Mouse (Mus musculus) monocyte, adult 5-6 weeks (primary cell): ENCODE measurements around the gene Ifitm2. TPM values are rescaled to one million over a fixed set of nuclear protein-coding genes. Genes with fewer than 3 reads are reported as not detected.
A peak's percentile ranks its signal among the peaks of the same experiment; 100 is the strongest.

ENCODE experiments used
- ATAC-seq: fragments of 153-309, 156-312 bp; replicated peaks from 2 replicates; pipeline ENCODE4 v1.8.0; 2017; ENCODE audit warnings: mild to moderate bottlenecking; ENCODE audit not compliant: low TSS enrichment, insufficient number of reproducible peaks, severe bottlenecking, poor library complexity, low FRiP score
- total RNA-seq: library from RNA; stranded (forward); fragments of 200-1000, 200-491, 200-594 nt; gene quantifications from 3 replicates; pipeline ENCODE4 v1.2.3, GENCODE M21; 2017

Ifitm2 gene
- 203 to 367 TPM (median 305 TPM) in 3 replicates for total RNA-seq

DNA sequence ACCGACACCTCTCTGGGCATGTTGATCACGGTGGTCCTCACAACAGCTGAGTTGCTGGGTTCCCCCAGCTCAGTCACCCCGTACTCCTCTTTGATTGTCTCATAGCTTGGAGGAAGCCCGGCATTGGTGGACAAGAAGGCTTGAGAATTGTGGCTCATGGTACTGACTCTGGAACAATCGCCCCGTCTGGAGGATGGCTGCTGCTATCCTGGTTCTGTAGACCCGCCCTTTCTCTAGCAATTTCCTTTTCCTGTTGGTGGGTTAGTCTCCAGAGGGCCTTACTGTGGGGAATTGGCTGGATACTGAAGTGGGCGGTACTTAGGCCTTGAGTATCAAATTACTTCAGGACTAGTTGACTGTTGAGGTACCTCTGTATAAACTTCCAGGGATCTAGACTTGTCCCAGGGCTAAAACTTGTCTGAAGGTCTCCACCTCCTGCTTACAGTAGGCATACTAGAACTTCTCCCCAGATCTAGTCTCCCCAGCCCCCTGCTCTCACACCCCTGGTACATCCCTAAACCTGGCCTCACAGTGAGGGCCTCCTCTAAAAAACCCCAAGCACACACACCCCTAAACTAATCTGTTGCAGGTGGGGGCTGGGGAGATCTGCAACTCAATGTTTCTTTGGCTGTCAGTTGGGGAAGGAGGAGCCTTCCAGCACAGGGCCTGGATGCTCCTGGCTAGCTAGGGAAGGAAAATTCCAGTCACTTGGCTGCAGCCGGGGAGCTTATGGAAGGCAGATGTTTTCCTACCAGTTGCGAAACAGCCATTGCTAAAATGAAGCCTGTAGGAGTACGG, at the start of gene Ifitm2, which contains the start of gene Gm45717:
Gene Ifitm2 (minus strand): TSS at position 230 of the 798 bp plus-strand sequence.
Gene Gm45717 (minus strand): TSS at position 180 of the 798 bp plus-strand sequence.
- ATAC-seq: peak; percentile 30; the same call in 1 of the 2 replicates

DNA sequence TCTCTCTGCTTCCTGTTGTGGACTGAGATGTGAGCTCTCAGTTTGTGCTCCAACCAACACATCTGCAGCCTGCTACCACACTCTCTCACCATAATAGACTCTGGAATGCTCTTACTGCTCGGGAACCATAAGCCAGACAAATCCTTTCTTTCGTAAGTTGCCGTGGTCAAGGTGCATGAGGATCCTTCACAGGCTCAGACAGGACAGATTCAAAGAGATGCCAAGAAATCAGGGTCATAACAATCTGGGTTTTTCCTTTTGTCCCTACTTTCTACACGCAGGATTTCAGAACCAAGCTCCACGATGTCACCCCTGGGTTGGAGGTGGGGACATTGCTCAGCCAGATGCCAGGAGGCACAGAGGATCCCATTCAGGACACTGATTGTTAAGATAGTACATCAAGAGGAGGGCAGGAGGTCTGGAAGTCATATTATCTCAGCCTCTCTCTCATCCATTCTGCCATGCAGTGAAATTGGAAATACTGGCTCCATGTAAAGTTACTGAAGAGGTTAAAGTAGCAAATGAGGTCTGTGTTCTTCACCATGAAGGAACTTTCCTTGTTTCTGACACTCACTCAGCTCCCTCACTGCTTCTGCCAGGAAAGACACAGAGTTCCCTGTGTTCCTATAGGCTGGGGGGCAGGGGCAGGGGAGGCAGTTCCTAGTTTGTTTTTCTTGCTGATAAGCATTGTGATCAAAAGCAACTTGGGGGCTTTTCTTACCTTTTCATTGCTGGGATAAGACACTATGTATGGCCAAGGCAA, 47.6 kb upstream of the Ifitm2 start:
- no peak for ATAC-seq

DNA sequence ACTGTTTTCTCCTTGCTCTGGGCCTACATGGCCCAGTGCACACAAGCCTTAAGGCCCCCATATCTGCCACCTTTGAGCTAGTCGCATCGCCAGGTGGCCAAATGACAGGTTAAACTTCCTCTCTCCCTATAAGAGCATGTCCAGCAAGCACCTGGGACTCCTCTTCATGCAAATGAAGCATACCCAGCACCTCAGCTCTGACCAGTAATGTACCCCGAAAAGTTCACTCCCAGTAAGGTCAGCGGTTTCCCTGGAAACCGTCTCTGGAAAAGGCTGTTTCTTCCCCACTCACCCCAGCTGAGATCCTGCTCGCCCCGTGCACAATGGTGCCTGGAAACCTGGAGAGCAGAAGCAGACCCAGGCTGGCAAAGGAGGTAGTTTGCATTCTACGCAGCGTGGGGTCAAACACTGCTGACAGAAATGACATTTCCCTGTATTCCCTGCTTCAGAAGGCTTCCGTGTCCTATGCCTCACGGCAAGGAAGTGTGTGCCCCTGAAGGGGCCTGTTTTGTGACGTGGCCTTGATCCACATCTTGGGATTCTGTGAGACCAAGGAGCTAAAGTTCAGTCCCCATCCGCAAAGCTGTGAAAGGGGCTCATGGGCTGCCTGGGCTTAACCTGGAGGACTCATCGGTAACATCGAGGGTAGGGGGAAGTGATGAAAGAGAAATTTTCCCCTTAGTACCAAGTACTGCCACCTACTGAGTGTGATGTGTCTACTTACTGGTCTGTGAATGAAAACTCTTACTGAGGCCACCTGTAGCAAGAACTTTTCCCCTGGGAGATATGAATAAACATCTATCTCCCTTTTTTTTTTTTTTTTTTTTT, 45.3 kb upstream of the Ifitm2 start:
- ATAC-seq: no peak

DNA sequence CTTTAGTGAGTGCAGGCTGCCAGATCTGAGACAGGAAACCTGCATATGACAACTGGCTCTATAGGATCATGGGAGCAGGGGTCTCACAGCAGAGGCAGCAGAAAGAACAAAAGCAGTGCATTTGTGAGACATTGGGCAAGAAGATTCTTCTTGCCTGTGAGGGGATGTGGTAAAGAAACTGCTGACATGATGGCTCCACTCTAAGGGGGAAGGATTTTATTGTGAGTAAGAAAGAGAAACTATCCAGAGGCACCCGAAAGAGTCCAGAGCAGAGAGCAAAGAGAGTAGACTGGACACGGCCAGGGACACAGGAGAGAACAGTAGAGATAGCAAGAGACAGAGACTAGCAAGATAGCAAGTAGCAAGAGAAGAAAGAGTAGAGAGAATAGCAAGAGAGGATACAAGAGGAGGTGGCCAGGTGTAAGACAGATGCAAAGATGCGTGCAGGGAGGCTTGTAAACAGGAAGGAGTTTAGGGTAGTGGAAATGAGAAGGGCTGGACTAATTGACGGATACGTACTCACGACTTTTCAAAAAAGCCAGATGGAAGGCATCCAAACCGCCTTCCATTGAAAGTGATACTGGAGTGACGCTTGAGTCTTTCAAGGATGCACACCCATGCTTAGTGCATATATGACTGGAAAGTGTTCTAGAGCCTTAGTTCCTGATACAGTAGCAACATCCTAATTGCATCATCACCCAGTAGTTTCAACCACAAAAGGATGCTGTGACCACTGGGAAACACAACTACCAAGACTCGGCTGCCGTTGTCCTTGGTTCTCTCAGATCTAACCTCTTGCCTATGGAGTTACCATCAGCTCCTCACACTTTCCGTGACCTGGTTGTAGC, 43.3 kb upstream of the Ifitm2 start:
- peak; percentile 90 for ATAC-seq

DNA sequence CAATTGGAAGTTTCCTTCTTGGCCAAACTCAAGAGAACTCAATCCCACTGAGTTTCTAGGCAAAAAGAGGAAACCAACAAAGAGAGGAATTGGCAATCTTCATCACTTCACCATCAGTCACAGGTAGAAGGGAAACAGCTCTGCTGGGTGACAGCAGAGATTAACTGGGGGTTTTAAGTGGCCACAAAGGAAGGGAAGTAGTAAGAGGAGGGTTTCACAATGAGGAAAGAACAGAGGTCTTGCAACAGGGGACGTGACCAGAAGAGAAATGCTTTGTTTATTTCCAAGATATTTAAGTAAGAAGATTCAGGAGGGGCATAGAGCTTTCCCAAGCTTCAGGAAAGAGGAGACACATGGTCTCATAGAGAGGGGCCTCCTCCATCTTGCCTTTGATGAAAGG, 42.0 kb upstream of the Ifitm2 start:
- peak; percentile 81 for ATAC-seq

DNA sequence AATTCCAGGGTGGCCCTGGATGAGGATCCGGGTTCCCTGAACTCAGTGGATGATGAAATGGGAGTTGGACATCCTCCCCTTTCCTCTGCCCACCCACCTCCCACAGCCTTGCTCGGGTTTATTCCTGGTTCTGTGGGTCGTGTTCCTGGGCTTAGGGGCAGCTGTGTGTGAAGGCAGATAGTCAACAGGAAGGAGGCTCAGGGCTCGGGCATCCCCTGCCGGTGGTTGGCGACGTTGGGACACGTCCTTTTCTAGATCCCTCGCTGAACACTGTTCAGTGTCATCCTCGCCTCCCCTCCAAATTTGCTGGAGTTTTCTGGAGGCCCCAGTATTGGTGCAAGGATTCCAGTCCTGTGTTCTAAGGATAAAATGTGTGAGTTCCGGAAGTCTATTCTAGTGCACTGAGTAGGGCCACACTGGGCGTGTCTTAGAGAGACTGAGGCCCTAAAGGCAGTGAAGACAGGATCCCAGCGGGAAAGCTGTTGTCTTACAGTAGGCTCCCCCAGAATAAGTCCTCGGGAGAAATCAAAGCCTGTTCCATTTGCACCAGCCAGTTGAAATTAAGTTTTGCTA, 35.4 kb upstream of the Ifitm2 start:
- ATAC-seq: no peak

DNA sequence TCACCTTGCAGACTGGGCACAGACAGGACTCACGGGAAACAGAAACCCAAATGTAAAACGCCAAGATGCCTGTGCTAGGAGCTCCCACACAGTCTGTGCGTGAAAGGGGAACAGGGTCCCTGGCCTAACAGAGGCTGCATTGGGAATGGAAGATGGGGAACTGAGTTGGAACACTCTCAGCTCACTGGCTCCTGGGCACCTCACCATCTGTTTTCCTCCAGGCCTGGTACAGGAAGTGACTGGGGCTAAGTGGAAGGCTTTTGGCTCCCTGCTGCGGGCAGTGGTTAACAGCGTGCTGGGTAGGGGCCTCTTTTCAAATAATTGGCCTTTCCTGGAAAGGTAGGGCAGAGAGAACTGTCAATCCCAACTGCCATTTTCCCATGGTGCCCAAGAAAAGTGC, 34.8 kb upstream of the Ifitm2 start:
- peak; percentile 45; the same call in 1 of the 2 replicates for ATAC-seq

DNA sequence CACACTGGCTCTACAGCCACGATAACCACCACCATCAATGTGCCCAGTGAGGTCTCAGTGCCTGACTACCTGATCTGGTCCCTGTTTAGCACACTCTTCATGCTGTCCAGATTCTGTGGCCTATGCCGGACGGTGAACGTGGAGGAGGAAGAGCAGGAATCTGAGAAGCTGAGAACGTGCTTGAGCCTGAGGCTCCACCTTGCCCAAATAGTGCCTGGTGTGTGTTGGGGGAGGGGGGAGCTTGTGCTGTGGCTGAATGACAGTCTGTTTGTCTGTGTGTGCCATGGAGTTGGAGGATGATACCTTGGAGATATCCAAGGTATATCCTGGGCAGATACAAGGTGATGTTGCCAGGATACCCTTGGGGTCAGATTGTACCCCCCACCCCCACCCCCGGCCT, 34.4 kb upstream of the Ifitm2 start:
- ATAC-seq: no peak; the same call in 1 of the 2 replicates

DNA sequence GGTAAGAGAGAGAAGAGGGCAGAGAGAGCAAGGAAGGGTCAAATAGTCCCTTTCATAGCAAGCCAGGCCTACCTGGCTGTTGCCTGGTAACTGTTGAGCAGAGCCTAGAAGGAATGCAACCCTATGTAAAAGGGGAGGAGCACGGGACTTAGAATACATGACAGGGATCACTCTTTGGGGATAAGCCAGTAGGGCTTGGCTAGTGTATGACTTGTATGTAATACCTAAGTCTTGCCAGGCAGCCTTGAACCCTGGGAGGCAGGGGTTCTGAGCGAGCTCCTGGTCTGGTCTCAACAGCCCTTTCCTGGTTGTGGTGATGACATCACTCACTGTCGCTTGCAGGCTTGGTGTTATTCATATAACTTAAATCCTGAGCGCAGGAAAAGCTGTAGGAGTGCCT, 33.2 kb upstream of the Ifitm2 start:
- no peak for ATAC-seq

DNA sequence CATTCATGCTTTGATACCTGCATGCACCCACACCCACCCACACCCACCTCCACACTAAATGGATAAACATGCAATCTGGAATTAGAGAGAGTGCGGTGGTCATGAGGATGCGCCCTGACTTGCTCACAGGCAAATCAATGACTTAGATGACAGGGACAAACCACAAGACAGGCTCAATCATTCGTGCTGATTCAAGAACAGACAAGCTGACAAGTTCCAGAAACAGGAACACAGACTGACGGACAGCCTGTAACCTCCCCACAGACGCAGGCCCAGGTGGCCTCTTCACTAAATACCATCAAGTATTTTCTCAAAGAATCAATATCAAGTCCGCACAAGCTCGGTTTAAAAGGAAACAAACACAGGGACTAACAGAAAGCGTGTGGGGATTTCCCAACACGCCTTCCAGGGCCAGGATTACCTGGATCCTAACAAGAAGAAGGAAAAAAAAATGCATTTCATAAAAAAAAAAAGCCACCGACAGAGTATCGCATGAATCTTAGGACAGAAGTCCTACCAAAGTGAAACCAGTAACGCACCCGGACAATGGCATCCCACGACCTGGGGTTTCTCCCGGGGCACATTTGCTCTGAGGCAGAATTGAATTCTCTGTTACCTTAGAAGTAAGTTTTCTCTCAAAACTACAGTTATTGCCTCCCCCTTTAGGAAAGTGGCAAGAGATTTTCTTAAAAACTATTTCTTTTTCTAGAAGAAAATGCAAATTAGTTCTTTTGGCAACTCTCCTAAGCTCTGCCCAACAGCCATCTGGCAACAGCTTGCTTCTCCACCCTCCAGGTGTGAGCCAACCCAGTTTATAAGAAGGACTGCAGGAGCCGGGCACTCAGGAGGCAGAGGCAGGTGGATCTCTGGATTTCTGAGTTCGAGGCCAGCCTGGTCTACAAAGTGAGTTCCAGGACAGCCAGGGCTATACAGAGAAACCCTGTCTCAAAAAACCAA, 31.7 kb upstream of the Ifitm2 start:
- no peak for ATAC-seq

DNA sequence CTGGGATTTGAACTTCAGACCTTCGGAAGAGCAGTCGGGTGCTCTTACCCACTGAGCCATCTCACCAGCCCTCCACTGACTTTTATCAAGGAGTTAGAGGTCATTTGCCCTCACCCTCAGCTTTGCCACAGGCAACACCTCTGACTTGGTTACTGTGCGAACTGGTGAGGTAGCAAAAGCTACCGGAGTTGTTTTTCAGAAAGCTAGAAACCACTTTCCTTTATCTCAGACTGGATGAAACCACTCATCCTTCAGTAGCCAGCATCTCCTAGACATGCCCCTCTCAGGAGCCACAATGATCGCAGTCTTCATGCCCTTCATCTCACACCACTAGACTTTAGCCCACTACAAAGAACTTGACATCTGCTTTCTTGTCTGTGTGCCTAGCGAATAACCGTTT, 27.2 kb upstream of the Ifitm2 start:
- no peak for ATAC-seq

DNA sequence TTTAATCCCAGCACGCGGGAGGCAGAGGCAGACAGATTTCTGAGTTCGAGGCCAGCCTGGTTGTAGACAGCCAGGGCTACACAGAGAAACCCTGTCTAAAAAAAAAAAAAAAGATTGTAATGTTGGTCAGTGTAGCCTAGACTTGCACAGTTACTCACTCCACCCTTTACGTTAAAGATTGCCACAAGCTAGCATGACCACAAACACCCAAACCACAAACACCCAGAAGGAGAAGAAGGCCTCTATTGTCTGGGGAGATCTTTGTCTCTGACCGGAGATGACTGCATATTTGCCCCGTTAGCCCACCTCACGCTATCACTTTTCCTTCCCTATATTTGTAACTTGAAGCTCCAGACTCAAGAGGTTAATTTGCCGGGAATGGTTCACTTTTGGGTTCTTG, 25.9 kb upstream of the Ifitm2 start:
- ATAC-seq: peak; percentile 91

DNA sequence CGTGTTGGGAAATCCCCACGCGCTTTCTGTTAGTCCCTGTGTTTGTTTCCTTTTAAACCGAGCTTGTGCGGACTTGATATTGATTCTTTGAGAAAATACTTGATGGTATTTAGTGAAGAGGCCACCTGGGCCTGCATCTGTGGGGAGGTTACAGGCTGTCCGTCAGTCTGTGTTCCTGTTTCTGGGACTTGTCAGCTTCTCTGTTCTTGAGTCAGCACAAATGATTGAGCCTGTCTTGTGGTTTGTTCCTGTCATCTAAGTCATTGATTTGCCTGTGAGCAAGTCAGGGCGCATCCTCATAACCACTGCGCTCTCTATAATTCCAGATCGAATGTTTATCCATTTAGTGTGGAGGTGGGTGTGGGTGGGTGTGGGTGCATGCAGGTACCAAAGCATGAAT, 20.9 kb upstream of the Ifitm2 start:
- peak; percentile 59; the same call in 1 of the 2 replicates for ATAC-seq

DNA sequence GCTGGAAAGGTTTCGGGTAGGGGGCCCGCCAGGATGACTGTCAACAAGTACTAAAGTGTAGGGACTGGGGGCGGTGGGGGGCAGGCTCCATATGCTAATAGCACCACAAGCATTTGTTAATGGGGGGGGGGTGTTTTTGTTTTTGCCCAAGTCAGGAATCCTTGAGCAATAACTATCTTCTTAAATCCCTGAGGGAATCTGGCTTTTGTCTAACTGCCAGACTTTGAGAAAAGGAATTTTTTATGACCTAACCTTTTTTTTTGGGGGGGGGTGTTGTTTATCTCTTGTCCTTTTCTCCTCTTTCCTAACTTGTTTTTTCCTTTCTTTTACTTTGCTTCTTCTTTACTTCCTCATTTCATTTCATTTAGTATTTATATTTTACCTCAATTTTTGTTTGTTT, 19.7 kb upstream of the Ifitm2 start:
- no peak for ATAC-seq

DNA sequence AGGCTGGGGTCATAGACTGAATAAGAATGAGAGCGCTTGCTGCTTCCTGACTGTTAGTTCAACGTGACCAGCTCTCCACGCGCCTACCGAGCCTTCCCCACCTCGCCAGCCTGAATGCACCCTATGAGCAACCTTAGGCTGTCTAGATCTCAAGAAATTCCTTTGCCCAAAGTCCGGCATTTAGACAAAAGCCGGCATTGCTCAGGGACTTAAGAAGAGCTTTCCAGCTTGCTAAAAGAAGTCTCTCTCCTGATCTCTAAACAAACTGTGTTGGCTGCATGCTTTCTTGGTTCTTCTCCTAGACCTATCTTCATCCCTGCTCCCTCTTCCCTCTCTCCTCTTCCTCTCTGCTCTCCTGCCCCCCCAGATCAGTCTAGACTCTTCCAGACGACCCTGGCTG, 19.2 kb upstream of the Ifitm2 start:
- no peak for ATAC-seq

DNA sequence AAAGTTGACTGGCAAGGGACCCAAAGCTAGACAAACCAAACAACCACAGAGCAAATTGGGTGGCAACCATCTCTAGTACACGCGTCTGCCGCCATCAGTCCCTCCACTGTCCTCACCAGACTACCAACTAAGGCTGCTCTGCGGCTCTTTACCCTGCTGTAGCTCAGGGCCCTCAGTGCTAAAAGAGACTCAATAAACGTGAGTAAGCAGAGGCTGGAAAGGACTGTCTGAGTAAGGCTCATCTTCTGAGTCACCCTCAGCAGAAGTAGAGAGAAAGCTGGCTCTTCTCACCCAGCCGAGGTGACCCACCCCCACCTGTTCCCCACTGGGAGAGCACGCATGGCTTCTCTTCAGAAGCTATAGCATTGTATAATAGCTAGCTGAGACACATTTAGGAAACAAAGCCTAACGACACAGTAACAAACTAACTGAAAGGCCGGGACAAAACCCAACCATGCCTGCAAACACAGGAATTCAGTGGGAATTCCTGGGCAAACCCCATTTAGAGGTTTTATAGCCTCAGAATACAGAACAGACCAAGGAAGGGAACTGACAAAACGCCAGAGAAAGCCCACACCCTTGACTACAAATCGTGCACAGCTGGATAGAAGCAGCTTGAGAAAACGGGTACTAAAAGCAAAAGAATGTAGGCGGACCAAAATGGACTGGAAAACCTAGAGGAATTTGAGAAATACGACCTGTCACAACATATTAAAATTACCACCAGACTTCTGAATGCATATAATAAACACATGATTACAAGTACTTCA, 17.8 kb upstream of the Ifitm2 start:
- no peak for ATAC-seq
